Mouse (Mus musculus) G1E (cell line): ENCODE results near the gene Mrpl2. TPM values are rescaled to one million over a fixed set of nuclear protein-coding genes. Genes with fewer than 3 reads are reported as not detected.

Source experiments
- ATAC-seq: 2 replicates; pipeline ENCODE4 v1.8.0; 2016; ENCODE audit warnings: mild to moderate bottlenecking; ENCODE audit not compliant: insufficient number of reproducible peaks, poor library complexity, low FRiP score, severe bottlenecking; ENCODE audit errors: extremely low read depth
- DNase-seq: peaks from one replicate; pipeline ENCODE4 v3.0.0; 2012; ENCODE audit warnings: low spot score
- H3K27me3 ChIP-seq: 2 replicates; pipeline ENCODE4 v1.6.1; 2012; ENCODE audit warnings: mild to moderate bottlenecking, low read length, inconsistent platforms; ENCODE audit not compliant: insufficient read depth
- H3K36me3 ChIP-seq: replicated peaks from 2 replicates; pipeline ENCODE3; 2012; ENCODE audit warnings: mild to moderate bottlenecking, inconsistent platforms
- H3K4me1 ChIP-seq: 2 replicates; pipeline ENCODE4 v1.6.1; 2012; ENCODE audit warnings: low read depth, low read length, inconsistent platforms, mixed read lengths; ENCODE audit not compliant: insufficient read depth
- H3K4me3 ChIP-seq: 2 replicates; pipeline ENCODE4 v1.5.1; 2012; ENCODE audit warnings: low read depth, mild to moderate bottlenecking, inconsistent platforms, low read length, moderate library complexity, mixed read lengths
- H3K9me3 ChIP-seq: replicated peaks from 2 replicates; pipeline ENCODE4 v1.6.1; 2012; ENCODE audit warnings: inconsistent platforms
- CTCF ChIP-seq: IDR thresholded peaks from 2 replicates; pipeline ENCODE4 v1.5.1; 2012; ENCODE audit warnings: low read depth, low read length, inconsistent platforms, mixed read lengths
- GATA1 ChIP-seq: IDR thresholded peaks from 2 replicates; pipeline ENCODE4 v1.6.1; 2012; ENCODE audit warnings: borderline replicate concordance, low read length, inconsistent platforms, mixed read lengths
- GATA2 ChIP-seq: IDR thresholded peaks from 2 replicates; pipeline ENCODE4 v1.6.1; 2012; ENCODE audit warnings: low read depth, low read length, inconsistent platforms, borderline replicate concordance
- POLR2AphosphoS5 ChIP-seq: IDR thresholded peaks from 2 replicates; pipeline ENCODE4 v1.6.1; 2012; ENCODE audit warnings: low read depth, low read length, inconsistent platforms; ENCODE audit not compliant: insufficient replicate concordance
- TAL1 ChIP-seq: conservative IDR thresholded peaks from 2 replicates; pipeline ENCODE4 v1.6.1; 2012; ENCODE audit warnings: low read depth, low read length, inconsistent platforms, mixed read lengths
- polyA plus RNA-seq: library from polyadenylated mRNA; stranded (reverse); fragments of >175 nt; gene quantifications from 2 replicates; pipeline ENCODE4 v1.2.3, GENCODE M21; 2012
- total RNA-seq, 2 experiments: library from RNA; stranded (forward) in 1 of 2; stranded (reverse) in 1 of 2; fragments of 200-1000 nt in 1 of 2; fragments of >200 nt in 1 of 2; fragmentation: Nextera tagmentation in 1 of 2; gene quantifications; 2 replicates each; pipeline ENCODE4 v1.2.3; 2014 to 2017

The Mrpl2 gene
- total and polyA plus RNA-seq, 3 experiments: 44.7 to 853 (median 76.3) TPM

DNA sequence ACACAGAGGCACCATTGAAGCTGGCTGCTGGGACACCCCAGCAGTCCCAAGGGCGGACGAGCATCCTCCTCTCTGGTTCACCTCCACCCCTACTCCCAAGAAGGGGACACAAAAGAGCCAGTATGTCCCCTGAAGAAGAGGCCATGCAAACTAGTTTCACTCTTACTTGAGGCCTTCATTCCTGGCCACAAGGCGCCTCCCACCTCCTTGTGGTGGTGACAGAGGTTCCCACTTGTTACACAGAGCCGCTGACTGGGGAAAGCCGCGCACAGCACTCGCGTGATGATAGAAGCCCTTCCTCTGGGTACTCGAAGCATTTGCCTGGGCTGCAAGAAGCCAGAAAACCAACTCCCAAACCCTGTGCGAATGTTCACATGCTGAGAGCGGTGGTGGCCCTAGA is 23.8 kb upstream of the Mrpl2 start:
- no peak for DNase-seq
- Histone ChIP-seq H3K4me3 (no peak overlapping the region), H3K36me3 (no peaks in the 10 kb centered on the region), H3K9me3 (no peaks in the 10 kb centered on the region), H3K4me1 (no peaks in the 10 kb centered on the region), H3K27me3 (peaks cover 36% of the 10 kb centered on the region)
- no peak for TF ChIP-seq GATA2
- TF ChIP-seq TAL1: no peak
- no peak for TF ChIP-seq POLR2AphosphoS5
- no peak for TF ChIP-seq CTCF
- TF ChIP-seq GATA1: no peak
- no peak for ATAC-seq

DNA sequence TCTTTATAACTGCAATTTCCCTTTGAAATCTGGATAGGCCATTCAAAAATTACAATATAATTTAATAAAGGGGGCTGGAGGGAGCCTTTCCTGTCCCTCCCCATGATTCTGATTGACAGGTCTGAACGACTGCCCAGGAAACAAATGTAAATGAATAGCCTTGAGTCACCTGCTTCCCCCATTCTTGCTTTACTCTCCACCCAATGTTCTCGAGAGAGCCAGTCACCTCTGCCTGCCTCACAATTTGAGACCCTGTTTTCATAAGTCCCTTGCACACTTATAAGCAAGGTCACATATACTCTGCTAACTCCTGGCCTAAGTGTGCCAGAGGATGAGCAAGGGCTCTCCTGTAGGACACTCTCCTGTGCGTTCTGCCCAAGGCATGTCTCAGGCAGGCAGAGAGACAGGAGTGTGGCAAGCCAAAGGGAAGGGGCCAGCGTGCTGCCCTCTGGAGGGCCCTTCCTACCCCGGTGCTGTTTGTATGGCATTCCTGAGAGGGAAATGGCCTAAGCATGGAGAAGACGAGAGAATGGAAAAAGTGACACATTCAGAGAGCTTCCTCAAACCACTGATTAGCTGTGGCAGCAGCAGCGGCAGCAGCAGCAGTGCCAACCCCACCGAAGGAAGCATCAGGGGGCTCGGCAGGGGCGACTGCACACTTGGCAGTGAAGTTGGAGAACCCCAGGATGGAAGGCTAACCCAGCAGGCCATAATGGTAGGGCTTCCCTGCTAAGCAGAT is 22.0 kb upstream of the Mrpl2 start:
- H3K9me3 ChIP-seq: no peaks in the 10 kb centered on the region
- no peaks in the 10 kb centered on the region for H3K4me1 ChIP-seq
- H3K4me3 ChIP-seq: no peak overlapping the region
- no peak for ATAC-seq
- H3K36me3 ChIP-seq: no peaks in the 10 kb centered on the region
- H3K27me3 ChIP-seq: peaks cover 39% of the 10 kb centered on the region
- TF ChIP-seq GATA1 (no peak), POLR2AphosphoS5 (no peak), CTCF (no peak), GATA2 (no peak), TAL1 (no peak)
- DNase-seq: no peak

DNA sequence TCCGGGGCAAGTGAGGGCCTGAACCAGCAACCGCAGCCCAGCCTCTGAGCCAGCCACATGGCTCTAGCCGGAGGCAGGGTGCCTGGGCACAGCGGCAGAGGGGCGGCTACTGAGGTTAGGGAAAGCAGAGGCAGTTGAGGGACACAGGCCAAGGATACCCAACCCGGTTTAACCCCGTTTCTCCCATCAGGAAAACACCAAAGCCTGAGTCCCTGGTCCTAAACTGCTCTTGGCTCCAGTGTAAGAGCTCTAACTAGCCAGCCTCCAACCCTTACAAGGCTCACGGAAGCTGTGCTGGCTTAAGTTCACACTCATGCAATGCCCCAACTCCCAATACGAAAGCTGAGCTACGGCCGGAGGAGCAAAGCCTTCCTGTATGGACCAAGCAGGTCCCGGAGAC is 21.4 kb upstream of the Mrpl2 start:
- DNase-seq: no peak
- ATAC-seq: no peak
- Histone ChIP-seq H3K27me3 (peaks cover 37% of the 10 kb centered on the region), H3K36me3 (no peaks in the 10 kb centered on the region), H3K9me3 (no peaks in the 10 kb centered on the region), H3K4me3 (no peak overlapping the region), H3K4me1 (0 out of 2 replicates have a peak, but pooled peaks cover under 1% of the 10 kb centered on the region)
- no peak for TF ChIP-seq GATA1
- TF ChIP-seq CTCF: no peak

DNA sequence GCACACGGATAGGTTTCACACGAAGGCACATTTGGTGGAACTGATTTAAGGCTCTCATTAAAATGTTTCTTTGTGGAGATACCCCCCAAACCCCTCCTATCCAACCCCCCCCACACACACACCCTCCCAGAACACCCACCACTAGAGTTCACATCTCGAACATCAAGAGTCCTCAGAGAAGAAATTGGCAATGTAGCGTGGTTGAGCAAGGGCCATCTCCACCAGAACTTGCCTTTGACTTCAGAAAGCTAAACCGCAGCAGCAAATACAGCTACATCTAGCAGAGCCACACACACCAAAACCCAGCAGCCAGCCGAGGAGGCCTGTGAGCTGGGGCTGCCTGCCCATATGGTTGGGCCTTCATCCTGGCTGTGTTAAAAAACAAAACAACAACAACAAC is 18.6 kb upstream of the Mrpl2 start:
- Histone ChIP-seq H3K36me3 (no peaks in the 10 kb centered on the region), H3K9me3 (no peaks in the 10 kb centered on the region), H3K27me3 (peaks cover 36% of the 10 kb centered on the region), H3K4me1 (peaks cover 7% of the 10 kb centered on the region; the same call in 1 of the 2 replicates), H3K4me3 (no peak overlapping the region)
- ATAC-seq (no peak), DNase-seq (no peak)
- no peak for TF ChIP-seq CTCF
- no peak for TF ChIP-seq GATA2
- no peak for TF ChIP-seq GATA1
- no peak for TF ChIP-seq POLR2AphosphoS5
- no peak for TF ChIP-seq TAL1

DNA sequence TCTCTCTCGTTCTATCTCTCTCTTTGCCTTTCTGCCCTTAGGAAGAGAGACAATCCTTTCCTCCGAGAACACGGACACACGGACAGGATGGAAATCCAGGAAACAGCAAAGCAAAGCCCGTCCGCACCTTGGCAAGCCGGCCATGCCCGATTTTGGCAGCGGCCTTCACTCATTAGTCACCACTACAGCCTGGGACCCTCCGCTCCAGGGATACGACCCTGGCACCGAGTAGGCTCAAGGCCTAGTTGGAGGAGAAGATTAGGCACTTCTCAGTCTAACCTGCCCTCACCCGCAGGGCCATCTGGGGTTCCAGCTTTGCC is 17.6 kb upstream of the Mrpl2 start:
- Histone ChIP-seq H3K9me3 (no peaks in the 10 kb centered on the region), H3K36me3 (no peaks in the 10 kb centered on the region), H3K27me3 (peaks cover 33% of the 10 kb centered on the region), H3K4me1 (peaks cover 7% of the 10 kb centered on the region; the same call in 1 of the 2 replicates), H3K4me3 (no peak overlapping the region)
- DNase-seq (no peak), ATAC-seq (no peak)
- TF ChIP-seq GATA1: no peak
- TF ChIP-seq TAL1: no peak
- no peak for TF ChIP-seq POLR2AphosphoS5
- TF ChIP-seq GATA2: no peak
- TF ChIP-seq CTCF: no peak

DNA sequence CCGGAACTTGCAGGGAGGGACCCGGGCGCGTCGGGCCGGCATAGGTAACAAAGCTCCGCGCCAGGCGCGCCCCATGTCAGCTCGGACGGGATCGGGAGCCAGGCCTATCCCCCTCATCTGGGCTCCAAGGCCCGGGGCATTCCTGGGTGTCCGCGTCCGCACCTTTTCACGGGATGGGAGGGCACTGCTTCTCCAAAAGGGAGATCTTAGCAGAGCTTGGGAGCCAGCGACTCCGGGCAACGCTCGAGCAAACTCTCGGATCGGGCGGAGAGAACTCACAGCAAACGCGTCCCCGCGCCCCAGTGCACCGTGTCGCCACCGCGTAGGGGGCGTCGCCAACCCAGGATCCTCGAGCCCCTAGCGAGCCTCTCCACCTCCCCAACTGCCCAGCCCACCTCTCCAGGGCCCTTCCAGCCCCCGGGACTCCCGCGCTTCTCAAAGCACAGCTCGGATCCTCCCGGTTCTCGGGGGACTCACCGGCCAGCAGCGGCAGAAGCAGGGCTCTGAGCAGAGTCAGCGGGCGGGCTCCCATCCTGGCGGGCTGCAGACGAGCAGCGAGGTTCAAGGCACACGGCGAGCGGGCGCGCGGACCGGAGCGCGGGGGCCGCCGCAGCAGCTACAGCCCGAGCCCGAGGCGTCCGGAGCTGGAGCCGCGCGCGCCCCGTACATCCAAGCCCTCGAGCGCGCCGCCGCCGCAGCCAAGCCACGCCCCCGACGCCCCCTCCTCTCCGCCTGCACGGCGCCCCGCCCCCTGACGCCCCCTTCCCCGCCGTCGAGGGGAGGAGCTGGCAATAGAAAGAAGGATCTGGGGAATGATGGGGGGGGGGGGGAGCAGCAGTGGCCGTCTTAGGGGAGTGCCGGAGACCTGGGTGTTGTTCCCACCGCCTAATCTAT is 17.0 kb upstream of the Mrpl2 start, which contains the start of gene Ptk7:
Gene Ptk7, minus strand, starts transcription at position 714 of the 894 bp plus-strand sequence.
- ATAC-seq (no peak), DNase-seq (no peak)
- Histone ChIP-seq H3K9me3 (no peaks in the 10 kb centered on the region), H3K4me3 (no peak within 1 kb of the TSS), H3K27me3 (peaks cover 33% of the 10 kb centered on the region), H3K4me1 (peaks cover 7% of the 10 kb centered on the region; the same call in 1 of the 2 replicates), H3K36me3 (no peaks in the 10 kb centered on the region)
- no peak for TF ChIP-seq POLR2AphosphoS5
- TF ChIP-seq GATA1: no peak
- no peak for TF ChIP-seq CTCF
